Mouse (Mus musculus) hindbrain, embryonic 16.5 days (tissue): ENCODE results near the gene Gng2. TPM values are rescaled to one million over a fixed set of nuclear protein-coding genes. Genes with fewer than 3 reads are reported as not detected.

Experiments
- ATAC-seq: fragments of 200-750 bp; cut with Nextera tagmentation; 2 replicates; pipeline ENCODE4 v1.8.0; 2017; ENCODE audit warnings: moderate TSS enrichment, moderate library complexity
- H3K27ac ChIP-seq: fragments of 300-500 bp; sonication (generic); 2 replicates; pipeline ENCODE4 v1.5.1; 2014; ENCODE audit warnings: low read depth, mild to moderate bottlenecking, control low read depth, low read length, moderate library complexity
- H3K27me3 ChIP-seq: fragments of 300-500 bp; sonication (generic); replicated peaks from 2 replicates; pipeline ENCODE4 v1.6.1; 2014; ENCODE audit warnings: low read length; ENCODE audit not compliant: control insufficient read depth, insufficient read depth
- H3K36me3 ChIP-seq: fragments of 300-500 bp; sonication (generic); 2 replicates; pipeline ENCODE4 v1.6.1; 2014; ENCODE audit warnings: mild to moderate bottlenecking, low read length, moderate library complexity, mixed read lengths; ENCODE audit not compliant: control insufficient read depth, insufficient read depth
- H3K4me1 ChIP-seq: fragments of 300-500 bp; sonication (generic); 2 replicates; pipeline ENCODE4 v1.6.1; 2014; ENCODE audit warnings: low read depth, low read length; ENCODE audit not compliant: control insufficient read depth, insufficient read depth
- H3K4me2 ChIP-seq: fragments of 300-500 bp; sonication (generic); 2 replicates; pipeline ENCODE4 v1.6.1; 2014; ENCODE audit warnings: mild to moderate bottlenecking, low read length, control low read depth, moderate library complexity
- H3K4me3 ChIP-seq: fragments of 300-500 bp; sonication (generic); 2 replicates; pipeline ENCODE4 v1.5.1; 2014; ENCODE audit warnings: mild to moderate bottlenecking, low read length, control low read depth, moderate library complexity
- H3K9ac ChIP-seq: fragments of 300-500 bp; sonication (generic); 2 replicates; pipeline ENCODE4 v1.6.1; 2014; ENCODE audit warnings: low read depth, mild to moderate bottlenecking, control low read depth, low read length, moderate library complexity
- H3K9me3 ChIP-seq: fragments of 300-500 bp; sonication (generic); 2 replicates; pipeline ENCODE4 v1.6.1; 2014; ENCODE audit warnings: mild to moderate bottlenecking, low read length, moderate library complexity; ENCODE audit not compliant: control insufficient read depth
- WGBS: fragments of 180-500 bp; shearing (Covaris S2); extraction: QIAGEN DNeasy Blood & Tissue Kit; methylation state at CpG from one replicate; pipeline ENCODE4 v1.1.7; 2014; 5-methylcytosine and 5-hydroxymethylcytosine counted together
- polyA plus RNA-seq: library from polyadenylated mRNA; unstranded; fragments of >200 nt; fragmentation: Nextera tagmentation; extraction: Ambion mirVana; gene quantifications from 2 replicates; pipeline ENCODE4 v1.2.1, GENCODE M21; 2015

Gng2 gene
- polyA plus RNA-seq, 1 experiment from 2014 or later: 362 TPM

- no peak overlapping the region for H3K27ac ChIP-seq
- H3K9me3 ChIP-seq: no peaks in the 10 kb centered on the region
- no peak overlapping the region for H3K4me2 ChIP-seq
- H3K9ac ChIP-seq: no peak overlapping the region
- 89% methylated on average over 4 of the region's 4 CpGs for WGBS
- no peaks in the 10 kb centered on the region for H3K27me3 ChIP-seq
- no peak overlapping the region for H3K4me3 ChIP-seq
- H3K36me3 ChIP-seq: no peaks in the 10 kb centered on the region
- no peaks in the 10 kb centered on the region; the same call in 1 of the 2 replicates for H3K4me1 ChIP-seq
- no peak for ATAC-seq
These were observed 18.5 kb upstream of the Gng2 start for GRCm38 (mm10) chr14:19995943-19996342.

DNA sequence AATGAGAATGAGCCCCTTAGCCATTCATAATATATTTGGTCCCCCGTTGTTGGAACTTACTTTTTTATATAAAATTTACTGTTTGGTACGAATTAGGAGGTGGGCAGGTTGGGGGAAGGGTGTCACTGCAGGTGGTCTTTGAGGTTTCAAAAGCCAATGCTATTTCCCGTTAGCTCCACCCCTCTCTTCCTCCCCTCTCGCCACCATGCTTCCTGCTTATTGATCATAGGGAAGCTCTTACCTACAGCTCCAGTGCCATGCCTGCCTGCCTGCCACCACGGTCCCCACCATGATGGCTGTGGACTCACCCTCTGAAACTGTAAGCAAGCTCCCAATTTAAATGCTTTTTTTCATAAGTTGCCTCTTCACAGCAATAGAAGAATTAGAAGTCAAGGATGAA is 16.6 kb upstream of the Gng2 start:
- H3K27me3 ChIP-seq: no peaks in the 10 kb centered on the region
- no peak for ATAC-seq
- 74% methylated on average over 5 of the region's 5 CpGs for WGBS

GRCm38 (mm10) chr14:19993570-19993883 is 16.1 kb upstream of the Gng2 start:
- no peaks in the 10 kb centered on the region for H3K27me3 ChIP-seq
- no peak overlapping the region for H3K4me3 ChIP-seq
- H3K27ac ChIP-seq: no peak overlapping the region
- no peak for ATAC-seq
- no peak overlapping the region for H3K9ac ChIP-seq
- H3K4me1 ChIP-seq: no peaks in the 10 kb centered on the region; the same call in 1 of the 2 replicates
- WGBS: 87% methylated on average over 3 of the region's 3 CpGs
- H3K36me3 ChIP-seq: no peaks in the 10 kb centered on the region
- no peaks in the 10 kb centered on the region for H3K9me3 ChIP-seq
- no peak overlapping the region for H3K4me2 ChIP-seq

More for the DNA sequence above, 16.6 kb upstream of the Gng2 start:
- H3K4me1 ChIP-seq: no peaks in the 10 kb centered on the region; the same call in 1 of the 2 replicates
- no peaks in the 10 kb centered on the region for H3K9me3 ChIP-seq
- no peak overlapping the region for H3K27ac ChIP-seq
- H3K4me2 ChIP-seq: no peak overlapping the region
- H3K36me3 ChIP-seq: no peaks in the 10 kb centered on the region
- H3K9ac ChIP-seq: no peak overlapping the region
- H3K4me3 ChIP-seq: no peak overlapping the region

DNA sequence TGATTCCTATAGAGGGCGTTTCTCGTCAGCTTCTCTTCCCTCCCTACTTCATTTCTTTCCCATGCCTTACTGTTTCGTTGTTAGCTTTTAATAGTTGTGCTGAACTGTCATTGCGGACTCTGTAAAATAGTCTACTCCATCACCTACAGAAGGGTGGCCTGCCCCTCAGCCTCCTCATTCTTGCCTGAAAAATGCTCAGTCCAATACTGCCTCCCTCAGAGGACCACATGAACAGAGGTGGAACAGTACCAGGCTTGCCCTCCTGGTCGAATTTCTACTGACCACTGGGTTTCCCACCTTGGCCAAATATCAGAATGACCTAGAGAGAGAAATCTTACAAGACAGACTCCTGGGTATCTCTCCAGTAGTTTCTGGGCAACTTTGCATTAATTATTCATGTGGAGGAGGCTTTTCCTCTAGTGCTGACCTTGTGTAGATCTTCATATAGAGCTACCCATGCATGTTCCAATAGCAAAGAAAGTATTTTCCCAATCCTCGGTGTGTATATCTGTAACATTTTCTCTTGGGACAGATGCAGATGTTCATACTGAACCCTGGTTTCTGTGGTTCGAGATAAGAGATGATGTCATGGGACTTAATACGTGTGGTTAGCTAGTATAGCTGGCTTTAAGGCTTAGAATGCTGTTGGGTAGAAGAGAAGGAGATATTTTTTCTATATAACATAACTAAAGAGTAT is 15.6 kb upstream of the Gng2 start:
- Histone ChIP-seq H3K4me3 (no peak overlapping the region), H3K4me2 (no peak overlapping the region), H3K9me3 (no peaks in the 10 kb centered on the region), H3K27ac (no peak overlapping the region), H3K36me3 (no peaks in the 10 kb centered on the region), H3K4me1 (no peaks in the 10 kb centered on the region; the same call in 1 of the 2 replicates), H3K27me3 (no peaks in the 10 kb centered on the region), H3K9ac (no peak overlapping the region)
- WGBS: 88% methylated on average over 8 of the region's 8 CpGs
- no peak for ATAC-seq

GRCm38 (mm10) chr14:19991861-19992260 is 14.4 kb upstream of the Gng2 start:
- no peak for ATAC-seq
- 30% methylated on average over 3 of the region's 3 CpGs for WGBS
- H3K9ac ChIP-seq: no peak overlapping the region
- H3K27ac ChIP-seq: no peak overlapping the region
- no peak overlapping the region for H3K4me3 ChIP-seq
- H3K4me1 ChIP-seq: peaks cover 3% of the 10 kb centered on the region; the same call in 1 of the 2 replicates
- H3K27me3 ChIP-seq: no peaks in the 10 kb centered on the region
- no peaks in the 10 kb centered on the region for H3K36me3 ChIP-seq
- no peaks in the 10 kb centered on the region for H3K9me3 ChIP-seq
- no peak overlapping the region for H3K4me2 ChIP-seq

- no peaks in the 10 kb centered on the region for H3K36me3 ChIP-seq
- WGBS: 70% methylated on average over 1 of the region's 1 CpGs
- no peak overlapping the region for H3K4me2 ChIP-seq
- H3K27ac ChIP-seq: no peak overlapping the region
- H3K4me1 ChIP-seq: peaks cover 17% of the 10 kb centered on the region
- H3K4me3 ChIP-seq: no peak overlapping the region
- ATAC-seq: no peak
- no peak overlapping the region for H3K9ac ChIP-seq
- H3K27me3 ChIP-seq: no peaks in the 10 kb centered on the region
- no peaks in the 10 kb centered on the region for H3K9me3 ChIP-seq
These were observed 13.1 kb upstream of the Gng2 start for GRCm38 (mm10) chr14:19990436-19990993.

- Histone ChIP-seq H3K4me1 (peaks cover 29% of the 10 kb centered on the region), H3K9ac (no peak overlapping the region), H3K27ac (peak overlapping the region; percentile 44; the same call in 1 of the 2 replicates), H3K4me2 (no peak overlapping the region), H3K9me3 (no peaks in the 10 kb centered on the region), H3K27me3 (no peaks in the 10 kb centered on the region), H3K4me3 (no peak overlapping the region), H3K36me3 (no peaks in the 10 kb centered on the region)
- no peak for ATAC-seq
- 91% methylated on average over 3 of the region's 3 CpGs for WGBS
These were observed 11.0 kb upstream of the Gng2 start for GRCm38 (mm10) chr14:19988410-19988809.

DNA sequence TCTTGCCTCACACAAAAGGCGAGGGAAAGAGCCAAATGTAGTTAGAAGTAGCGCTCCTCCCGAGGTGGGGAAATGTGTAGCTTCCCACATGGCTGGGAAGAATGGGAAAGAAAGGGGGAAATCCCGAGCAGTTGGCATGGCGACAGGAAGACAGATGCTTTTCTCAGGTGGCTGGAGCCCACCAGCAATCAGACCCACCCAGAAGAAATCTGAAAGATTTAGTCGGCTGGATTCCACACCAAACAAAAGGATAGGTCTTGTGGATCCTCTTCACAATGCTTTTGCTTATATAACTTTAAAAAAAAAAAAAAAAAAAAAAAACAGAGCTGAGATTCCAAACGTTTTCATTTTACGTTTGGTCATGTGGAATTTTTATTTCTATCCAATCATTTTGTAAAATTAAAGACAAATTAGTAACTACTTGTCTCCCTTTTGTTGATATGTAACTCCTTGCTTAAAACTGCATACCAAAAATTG is 10.0 kb upstream of the Gng2 start:
- peak; percentile 71 for ATAC-seq
- WGBS: 1% methylated on average over 8 of the region's 8 CpGs
- no peaks in the 10 kb centered on the region for H3K9me3 ChIP-seq

DNA sequence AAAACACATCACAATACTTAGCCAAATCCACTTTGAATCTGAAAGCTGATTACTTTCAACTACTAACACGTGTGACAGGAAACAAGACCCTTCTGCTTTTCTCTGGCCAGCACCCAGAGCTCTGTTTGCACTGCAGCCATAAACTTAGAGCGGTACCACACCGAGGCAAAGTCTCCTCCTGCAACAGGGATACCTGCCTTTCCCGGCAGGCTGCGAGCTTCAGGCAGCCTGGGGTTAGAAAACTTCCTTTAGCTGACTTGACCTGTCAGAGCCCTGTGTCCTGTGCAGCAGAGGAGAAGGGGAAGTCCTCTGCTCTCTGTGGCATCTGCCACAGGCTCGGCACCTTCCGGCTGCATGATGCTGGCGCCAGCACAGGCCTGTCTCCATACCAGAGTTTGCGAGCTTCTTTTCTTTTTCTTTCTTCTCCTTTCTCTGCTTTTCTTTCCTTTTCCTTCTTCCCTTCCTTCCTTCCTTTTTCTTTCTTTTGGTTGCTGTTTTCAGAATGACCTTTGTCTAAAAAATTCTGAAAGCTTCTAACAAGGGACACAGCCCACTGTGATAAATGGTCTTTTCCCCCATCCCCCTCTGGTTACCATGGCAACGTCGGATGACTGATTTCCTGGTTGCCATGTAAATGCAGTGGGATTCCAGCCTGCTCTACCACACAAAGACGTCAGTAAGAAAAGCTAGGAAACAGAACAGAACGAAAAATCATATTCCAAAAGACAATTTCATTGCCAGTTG is 9.4 kb upstream of the Gng2 start:
- H3K4me2 ChIP-seq: peak overlapping the region; percentile 61
- under 1% methylated on average over 13 of the region's 13 CpGs for WGBS
- no peaks in the 10 kb centered on the region for H3K27me3 ChIP-seq
- H3K4me3 ChIP-seq: peak overlapping the region; percentile 32
- H3K36me3 ChIP-seq: no peaks in the 10 kb centered on the region
- peaks cover 29% of the 10 kb centered on the region for H3K4me1 ChIP-seq
- H3K9me3 ChIP-seq: no peaks in the 10 kb centered on the region
- peak overlapping the region; percentile 98 for H3K27ac ChIP-seq
- peak; percentile 94 for ATAC-seq
- peak overlapping the region; percentile 64 for H3K9ac ChIP-seq

More for the DNA sequence above, 10.0 kb upstream of the Gng2 start:
- Histone ChIP-seq H3K4me3 (peak overlapping the region; percentile 32), H3K4me1 (peaks cover 29% of the 10 kb centered on the region), H3K27me3 (no peaks in the 10 kb centered on the region), H3K9ac (peak overlapping the region; percentile 60), H3K4me2 (peak overlapping the region; percentile 61), H3K36me3 (no peaks in the 10 kb centered on the region), H3K27ac (peak overlapping the region; percentile 98)
